Mouse (Mus musculus) testis, adult 2 months (tissue): ENCODE data around the gene Casz1.

Source experiments
- CTCF ChIP-seq: fragments of 200-500 bp; IDR thresholded peaks from 2 replicates; pipeline ENCODE4 v1.5.1; 2012; ENCODE audit warnings: low read depth, mild to moderate bottlenecking, inconsistent platforms, low read length, moderate library complexity; ENCODE audit not compliant: control insufficient read depth, insufficient read depth, insufficient replicate concordance
- POLR2A ChIP-seq: fragments of 200-500 bp; IDR thresholded peaks from 2 replicates; pipeline ENCODE4 v1.6.1; 2012; ENCODE audit warnings: low read depth, mild to moderate bottlenecking, inconsistent platforms, low read length, moderate library complexity; ENCODE audit not compliant: control insufficient read depth

DNA sequence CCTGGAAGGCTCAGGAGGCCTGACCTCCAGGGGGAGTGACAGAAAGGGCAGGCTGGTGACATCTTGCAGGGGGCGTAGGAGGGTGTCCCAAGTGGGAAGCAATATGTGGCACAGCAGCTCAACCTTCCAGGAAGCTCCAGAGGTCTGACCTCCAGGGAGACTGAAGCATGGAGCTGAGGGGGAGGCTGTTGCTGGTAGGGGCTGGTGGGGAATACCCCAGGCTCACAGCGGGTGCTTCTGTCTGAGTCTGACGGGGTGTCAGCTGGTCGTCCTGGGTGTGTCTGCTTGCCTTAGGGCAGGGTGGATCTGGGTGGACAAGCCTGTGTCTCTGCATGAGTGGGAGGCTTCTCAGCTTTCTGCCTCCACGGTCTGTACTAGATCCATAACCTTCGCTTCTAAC, 38.1 kb downstream of the Casz1 start:
- TF ChIP-seq CTCF (no peak), POLR2A (no peak)
